Comparison of ENCODE assay signal across 8 mouse cellular contexts in the genomic region with DNA sequence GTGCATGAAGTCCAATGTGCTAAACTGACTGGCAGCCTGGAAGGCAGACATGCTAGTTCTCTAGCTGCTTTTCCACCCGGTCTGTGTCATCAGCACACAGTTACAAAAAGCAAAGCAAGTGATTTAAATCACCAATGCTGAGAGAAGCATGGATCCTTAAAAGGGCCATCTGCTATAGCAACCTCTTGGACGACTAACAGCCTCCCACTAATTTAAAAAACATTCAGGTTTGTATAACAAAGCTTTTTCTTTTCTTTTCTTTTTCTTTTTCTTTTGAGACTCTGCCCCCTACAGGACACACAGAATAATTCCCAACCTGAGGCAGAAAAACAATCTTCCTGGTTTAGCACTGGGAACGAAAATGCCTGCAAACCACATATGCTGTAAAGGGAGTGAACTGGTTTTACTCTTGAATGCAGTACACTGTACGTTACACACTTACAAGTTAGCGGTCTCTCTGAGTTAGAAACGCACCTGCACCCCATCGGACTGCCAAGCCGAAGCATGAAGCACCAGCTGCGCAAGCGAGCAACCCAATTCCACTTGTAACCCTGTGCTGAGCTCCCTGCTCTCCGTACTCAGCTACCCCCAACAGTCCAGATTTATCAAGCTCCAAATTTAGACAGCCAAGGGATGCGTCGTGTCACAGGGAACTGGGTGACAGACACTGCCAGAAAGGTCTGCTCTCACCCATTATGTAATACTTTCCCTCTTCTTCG. TPM values are rescaled to one million over a fixed set of nuclear protein-coding genes. Genes with fewer than 3 reads are reported as not detected.
DNase-seq lines count a peak whose midpoint lies in the region; ATAC-seq lines count a peak whose summit lies in the region.
"Had no signal": no experiment of that assay in that cellular context is flagged by ENCODE, and none has a peak within 500 bp of the region (broad histone marks: within the 10 kb centered on the region; RNA-seq: fewer than 3 reads in every experiment).

No protein-coding gene starts in this region.

- H3K9me3 ChIP-seq in heart, embryonic 11.5 days (replicated peaks; ENCODE audit: control insufficient read depth, low read length): no peaks in the 10 kb centered on the region
- no peaks in the 10 kb centered on the region for H3K9me3 ChIP-seq in stomach, embryonic 15.5 days
- H3K9me3 ChIP-seq: liver, embryonic 15.5 days had no signal

- peaks cover 4% of the 10 kb centered on the region; the same call in 1 of the 2 replicates for H3K36me3 ChIP-seq in heart, embryonic 11.5 days (ENCODE audit: control insufficient read depth, insufficient read depth, low read length)
- no peaks in the 10 kb centered on the region for H3K36me3 ChIP-seq in stomach, embryonic 15.5 days

- peak; percentile 19 for DNase-seq in urinary bladder, postnatal 25 days (ENCODE audit: low spot score)
- no peak for DNase-seq in urinary bladder, adult 18-20 months (ENCODE audit: low spot score in 2 of 2)
- peak; percentile 65 for DNase-seq in cerebellum, adult 9-11 months
- peak; percentile 19 for DNase-seq in kidney, postnatal 14 days
- DNase-seq in lung, postnatal 14 days: peak; percentile 36

- H3K4me3 ChIP-seq in heart, embryonic 11.5 days (ENCODE audit: low read depth, low read length): no peak overlapping the region
- H3K4me3 ChIP-seq in stomach, embryonic 15.5 days (replicated peaks): no peak overlapping the region
- H3K4me3 ChIP-seq: liver, embryonic 15.5 days had no signal

- no peak for ATAC-seq in heart, embryonic 11.5 days (replicated peaks; ENCODE audit: insufficient number of reproducible peaks, low FRiP score, low TSS enrichment)
- ATAC-seq in stomach, embryonic 15.5 days (ENCODE audit: insufficient read depth, low FRiP score, low read depth): peak; percentile 43; the same call in 1 of the 2 replicates

- H3K9ac ChIP-seq in heart, embryonic 11.5 days (ENCODE audit: low read depth, low read length): no peak overlapping the region
- H3K9ac ChIP-seq in stomach, embryonic 15.5 days: no peak overlapping the region
- H3K9ac ChIP-seq: liver, embryonic 15.5 days had no signal

- H3K27me3 ChIP-seq in heart, embryonic 11.5 days (ENCODE audit: control insufficient read depth, insufficient read depth, low read length): no peaks in the 10 kb centered on the region
- H3K27me3 ChIP-seq in stomach, embryonic 15.5 days (replicated peaks): no peaks in the 10 kb centered on the region
- H3K27me3 ChIP-seq: liver, embryonic 15.5 days had no signal

- 57% methylated on average over 14 of the region's 14 CpGs for WGBS in heart, embryonic 11.5 days (ENCODE audit: insufficient replicate concordance)
- 47% methylated on average over 14 of the region's 14 CpGs for WGBS in stomach, embryonic 15.5 days

- H3K4me1 ChIP-seq in heart, embryonic 11.5 days (ENCODE audit: control insufficient read depth, insufficient read depth, low read length): 0 out of 2 replicates have a peak, but pooled peaks cover 3% of the 10 kb centered on the region
- H3K4me1 ChIP-seq in stomach, embryonic 15.5 days: 0 out of 2 replicates have a peak, but pooled peaks cover 3% of the 10 kb centered on the region
- H3K4me1 ChIP-seq: liver, embryonic 15.5 days had no signal

- H3K27ac ChIP-seq in heart, embryonic 11.5 days (ENCODE audit: low read depth, low read length): no peak overlapping the region
- H3K27ac ChIP-seq in stomach, embryonic 15.5 days: no peak overlapping the region
- H3K27ac ChIP-seq: liver, embryonic 15.5 days had no signal

- peak overlapping the region; percentile 9 for H3K4me2 ChIP-seq in heart, embryonic 11.5 days
- H3K4me2 ChIP-seq in stomach, embryonic 15.5 days: no peak overlapping the region; the same call in 1 of the 2 replicates
- H3K4me2 ChIP-seq: liver, embryonic 15.5 days had no signal

RNA-seq across cellular contexts. Expression of gene Plekhm3, which starts 37.7 kb away (rescaled TPM):
- polyA plus RNA-seq in heart, embryonic 11.5 days (2014; fragmentation: Nextera tagmentation; extraction: Ambion mirVana): 9.1 and 9.9 TPM in 2 replicates
- 5.7 and 7.4 TPM in 2 replicates for polyA plus RNA-seq in stomach, embryonic 15.5 days (2015; fragmentation: Nextera tagmentation; extraction: Ambion mirVana)

Comparison
In these comparisons a context has a peak if more than half of its experiments do, and no peak if none do; other contexts are left out.
1. DNase-seq: peak in urinary bladder, postnatal 25 days (single experiment), cerebellum, adult 9-11 months (single experiment), kidney, postnatal 14 days (single experiment) and lung, postnatal 14 days (single experiment); none in urinary bladder, adult 18-20 months (0 of 2).